In the genomic region with DNA sequence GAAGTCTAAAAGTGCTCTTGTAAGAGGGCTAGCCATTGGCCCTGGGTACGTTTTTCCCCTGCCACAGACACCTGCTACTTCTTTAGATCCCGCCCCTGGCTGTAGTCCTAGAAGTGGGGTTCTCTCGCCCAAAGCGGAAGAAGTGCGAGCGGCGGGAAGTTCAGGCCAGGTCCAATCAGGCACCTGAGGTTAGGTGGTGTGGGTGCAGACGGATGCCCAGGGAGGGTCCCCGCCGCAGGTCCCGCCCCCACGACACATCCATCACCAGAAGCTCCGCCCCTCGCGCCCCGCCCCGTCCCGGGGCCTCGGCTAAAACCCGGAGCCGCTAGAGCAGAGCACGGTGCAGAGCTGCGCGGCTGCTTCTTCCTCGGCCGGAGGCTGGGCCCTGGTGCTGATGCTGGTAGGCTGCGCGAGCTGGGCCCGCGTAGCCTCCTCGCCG, we compare ENCODE assay signal across 8 mouse cellular contexts. TPM values are rescaled to one million over a fixed set of nuclear protein-coding genes. Genes with fewer than 3 reads are reported as not detected.
DNase-seq lines count a peak whose midpoint lies in the region; ATAC-seq and TF ChIP-seq lines count a peak whose summit lies in the region.

TSS of gene Slain1 (plus strand) at position 333 of the 439 bp plus-strand sequence.

- H3K27me3 ChIP-seq in embryonic facial prominence, embryonic 14.5 days (replicated peaks; ENCODE audit: control insufficient read depth, insufficient read depth, low read length) = peaks cover 36% of the 10 kb centered on the region
- peaks cover 17% of the 10 kb centered on the region for H3K27me3 ChIP-seq in liver, embryonic 14.5 days (ENCODE audit: control insufficient read depth, insufficient read depth, low read length)
- no peaks in the 10 kb centered on the region for H3K27me3 ChIP-seq in neural tube, embryonic 11.5 days (ENCODE audit: control insufficient read depth, insufficient read depth, low read length)
- H3K27me3 ChIP-seq in stomach, embryonic 15.5 days (replicated peaks) = peaks cover 11% of the 10 kb centered on the region; the same call in 1 of the 2 replicates

- no peak for TF ChIP-seq EP300 in liver, embryonic 14.5 days (IDR thresholded peaks at IDR 0.05; ENCODE audit: low read depth)

- TF ChIP-seq CTCF in bone marrow, adult 2 months (IDR thresholded peaks at IDR 0.05; ENCODE audit: control insufficient read depth, insufficient read depth, low read length) = no peak
- no peak for TF ChIP-seq CTCF in liver, embryonic 14.5 days (IDR thresholded peaks at IDR 0.05; ENCODE audit: low read depth)

- H3K27ac ChIP-seq in bone marrow, adult 2 months (ENCODE audit: control insufficient read depth, insufficient read depth, low read depth, low read length, poor library complexity) = peak within 1 kb of the TSS; percentile 91
- peak within 1 kb of the TSS; percentile 67 for H3K27ac ChIP-seq in embryonic facial prominence, embryonic 14.5 days (replicated peaks; ENCODE audit: low read depth, low read length)
- no peak within 1 kb of the TSS for H3K27ac ChIP-seq in liver, embryonic 14.5 days
- peak within 1 kb of the TSS; percentile 97 for H3K27ac ChIP-seq in neural tube, embryonic 11.5 days (ENCODE audit: low read depth, low read length)
- peak within 1 kb of the TSS; percentile 69 for H3K27ac ChIP-seq in stomach, embryonic 15.5 days

- under 1% methylated on average over 32 of the region's 32 CpGs for WGBS in bone marrow, adult 2 months
- WGBS in embryonic facial prominence, embryonic 14.5 days = 2% methylated on average over 22 of the region's 32 CpGs
- WGBS in liver, embryonic 14.5 days (ENCODE audit: insufficient replicate concordance) = under 1% methylated on average over 32 of the region's 32 CpGs
- WGBS in neural tube, embryonic 11.5 days = 1% methylated on average over 32 of the region's 32 CpGs
- under 1% methylated on average over 29 of the region's 32 CpGs for WGBS in stomach, embryonic 15.5 days

- H3K4me2 ChIP-seq in embryonic facial prominence, embryonic 14.5 days (ENCODE audit: low read depth, low read length) = peak within 1 kb of the TSS; percentile 99
- peak within 1 kb of the TSS; percentile 84 for H3K4me2 ChIP-seq in liver, embryonic 14.5 days (ENCODE audit: low read depth)
- peak within 1 kb of the TSS; percentile 87 for H3K4me2 ChIP-seq in neural tube, embryonic 11.5 days (ENCODE audit: low read depth)
- H3K4me2 ChIP-seq in stomach, embryonic 15.5 days = peak within 1 kb of the TSS; percentile 98

- H3K4me1 ChIP-seq in bone marrow, adult 2 months (ENCODE audit: control insufficient read depth, insufficient read depth, low read length) = peaks cover 6% of the 10 kb centered on the region
- H3K4me1 ChIP-seq in embryonic facial prominence, embryonic 14.5 days (ENCODE audit: control insufficient read depth, insufficient read depth, low read length) = peaks cover 9% of the 10 kb centered on the region; the same call in 1 of the 2 replicates
- no peaks in the 10 kb centered on the region; a peak in 2 of 4 replicates for H3K4me1 ChIP-seq in liver, embryonic 14.5 days (replicated peaks; ENCODE audit: control insufficient read depth in 2 of 2, insufficient read depth in 2 of 2, low read length in 1 of 2)
- H3K4me1 ChIP-seq in neural tube, embryonic 11.5 days (ENCODE audit: control insufficient read depth, insufficient read depth, low read length) = peaks cover 5% of the 10 kb centered on the region; the same call in 1 of the 2 replicates
- H3K4me1 ChIP-seq in stomach, embryonic 15.5 days = no peaks in the 10 kb centered on the region

- no peaks in the 10 kb centered on the region for H3K36me3 ChIP-seq in embryonic facial prominence, embryonic 14.5 days (ENCODE audit: control insufficient read depth, insufficient read depth, low read length)
- no peaks in the 10 kb centered on the region for H3K36me3 ChIP-seq in liver, embryonic 14.5 days (replicated peaks; ENCODE audit: control insufficient read depth, insufficient read depth, low read depth)
- no peaks in the 10 kb centered on the region for H3K36me3 ChIP-seq in neural tube, embryonic 11.5 days (ENCODE audit: control insufficient read depth, insufficient read depth, low read length)
- no peaks in the 10 kb centered on the region for H3K36me3 ChIP-seq in stomach, embryonic 15.5 days

- no peaks in the 10 kb centered on the region for H3K9me3 ChIP-seq in embryonic facial prominence, embryonic 14.5 days (ENCODE audit: control insufficient read depth, low read length)
- no peaks in the 10 kb centered on the region for H3K9me3 ChIP-seq in liver, embryonic 14.5 days (ENCODE audit: control insufficient read depth, low read length)
- H3K9me3 ChIP-seq in neural tube, embryonic 11.5 days (ENCODE audit: control insufficient read depth, low read length) = no peaks in the 10 kb centered on the region
- H3K9me3 ChIP-seq in stomach, embryonic 15.5 days = no peaks in the 10 kb centered on the region

- H3K4me3 ChIP-seq in bone marrow, adult 2 months (replicated peaks; ENCODE audit: control insufficient read depth, low read depth, low read length) = peak within 1 kb of the TSS; percentile 82
- peak within 1 kb of the TSS; percentile 76 for H3K4me3 ChIP-seq in embryonic facial prominence, embryonic 14.5 days (ENCODE audit: low read depth, low read length)
- H3K4me3 ChIP-seq in liver, embryonic 14.5 days (ENCODE audit: insufficient read depth in 1 of 2, low read depth in 2 of 2, low read length in 2 of 2) = peak within 1 kb of the TSS; percentile 40 to 58
- peak within 1 kb of the TSS; percentile 95 for H3K4me3 ChIP-seq in neural tube, embryonic 11.5 days (ENCODE audit: low read depth, low read length)
- peak within 1 kb of the TSS; percentile 71 for H3K4me3 ChIP-seq in stomach, embryonic 15.5 days (replicated peaks)

- intact Hi-C loops in heart, postnatal 10 days (cut with DNase I) = no loop called here

- peak; percentile 69; the same call in 1 of the 2 replicates for TF ChIP-seq POLR2A in bone marrow, adult 2 months (IDR thresholded peaks at IDR 0.05; ENCODE audit: borderline replicate concordance, control insufficient read depth, low read depth, low read length)

- ATAC-seq in embryonic facial prominence, embryonic 14.5 days (ENCODE audit: low read depth) = peak; percentile 97
- ATAC-seq in liver, embryonic 14.5 days (ENCODE audit: insufficient read depth) = peak; percentile 87
- ATAC-seq in neural tube, embryonic 11.5 days (ENCODE audit: insufficient read depth, low FRiP score, low TSS enrichment) = peak; percentile 96
- peak; percentile 97 for ATAC-seq in stomach, embryonic 15.5 days (ENCODE audit: insufficient read depth, low FRiP score, low read depth)

- H3K9ac ChIP-seq in embryonic facial prominence, embryonic 14.5 days (ENCODE audit: low read depth, low read length) = peak within 1 kb of the TSS; percentile 66
- H3K9ac ChIP-seq in liver, embryonic 14.5 days (replicated peaks) = no peak within 1 kb of the TSS; the same call in 1 of the 2 replicates
- peak within 1 kb of the TSS; percentile 96 for H3K9ac ChIP-seq in neural tube, embryonic 11.5 days (ENCODE audit: low read length)
- peak within 1 kb of the TSS; percentile 48 for H3K9ac ChIP-seq in stomach, embryonic 15.5 days

- DNase-seq in A20 (ENCODE audit: low read depth, low spot score) = peak; percentile 100
- DNase-seq in embryonic facial prominence, embryonic 14.5 days (ENCODE audit: low spot score) = peak; percentile 92
- peak; percentile 37 to 54 for DNase-seq in heart, postnatal 10 days
- peak; percentile 89 to 93 for DNase-seq in kidney, postnatal 4 days
- DNase-seq in liver, embryonic 14.5 days (ENCODE audit: low read depth in 3 of 3, low spot score in 3 of 3) = peak; percentile 6 to 28 (median 15)
- DNase-seq in neural tube, embryonic 11.5 days (ENCODE audit: low spot score) = peak; percentile 93

RNA-seq across cellular contexts. Expression of gene Slain1, which starts in this region (rescaled TPM):
- polyA plus RNA-seq in bone marrow, adult 2 months (2011; ENCODE audit: insufficient read depth, insufficient read length, low replicate concordance, missing spikeins) = 1.1 and 5.3 TPM in 2 replicates
- 2.7 and 3.1 TPM in 2 replicates for polyA plus RNA-seq in embryonic facial prominence, embryonic 14.5 days (2014; fragmentation: Nextera tagmentation; extraction: Ambion mirVana)
- under 1 TPM; 0.12 to 0.38 TPM for total RNA-seq in heart, postnatal 10 days (2021)
- polyA plus RNA-seq in liver, embryonic 14.5 days (2012; rRNA removed) = 0.27 and 0.29 TPM in 2 replicates
- polyA plus RNA-seq in liver, embryonic 14.5 days (2014; fragmentation: Nextera tagmentation; extraction: Ambion mirVana) = 0.22 and 0.39 TPM in 2 replicates
- 14.8 and 15.3 TPM in 2 replicates for polyA plus RNA-seq in neural tube, embryonic 11.5 days (2014; fragmentation: Nextera tagmentation; extraction: Ambion mirVana)
- polyA plus RNA-seq in stomach, embryonic 15.5 days (2015; fragmentation: Nextera tagmentation; extraction: Ambion mirVana) = 3.0 and 3.1 TPM in 2 replicates

Comparison
In these comparisons a context has a peak if more than half of its experiments do, and no peak if none do; other contexts are left out.
1. Peak in DNase-seq in heart, postnatal 10 days; RNA of the gene not detected or under 1 TPM.
2. Peak in DNase-seq, ATAC-seq, H3K4me3 ChIP-seq and H3K4me2 ChIP-seq in liver, embryonic 14.5 days; RNA of the gene not detected or under 1 TPM.
3. DNase-seq: peak in every context shown above with its lines; median percentile 100 in A20; 93 in neural tube, embryonic 11.5 days; 92 in embryonic facial prominence, embryonic 14.5 days; 91 in kidney, postnatal 4 days; 46 in heart, postnatal 10 days; 15 in liver, embryonic 14.5 days.